Mouse (Mus musculus): ENCODE measurements around the gene Crisp3. TPM values are rescaled to one million over a fixed set of nuclear protein-coding genes. Genes with fewer than 3 reads are reported as not detected.

Crisp3 gene
- polyA plus RNA-seq, 1 experiment = not detected

Other genes with a start within 250 kb of the Crisp3 start
- not detected in 2 replicates for gene AC192777.2, start 146.8 kb downstream of the Crisp3 start, polyA plus RNA-seq (2012; rRNA removed)
- not detected in 2 replicates for gene Pgk2, start 33.6 kb downstream of the Crisp3 start, polyA plus RNA-seq (2012; rRNA removed)
- 0.11 and 0.13 TPM in 2 replicates for gene Crisp1, start 76.9 kb upstream of the Crisp3 start, polyA plus RNA-seq (2012; rRNA removed)

All from thymus, adult 2 months (tissue).